Mouse (Mus musculus) CH12.LX (cell line): ENCODE measurements around the gene 2310034C09Rik. TPM values are rescaled to one million over a fixed set of nuclear protein-coding genes. Genes with fewer than 3 reads are reported as not detected.

Source experiments
- DNase-seq: peaks from one replicate; pipeline ENCODE4 v3.0.0-alpha.2; 2013; ENCODE audit errors: extremely low read depth
- H3K27ac ChIP-seq: 2 replicates; pipeline ENCODE4 v1.5.1; 2012; ENCODE audit warnings: low read depth, mild to moderate bottlenecking, control low read depth, moderate library complexity; ENCODE audit not compliant: insufficient read depth
- H3K27me3 ChIP-seq: replicated peaks from 2 replicates; pipeline ENCODE3; 2012; ENCODE audit warnings: inconsistent platforms
- H3K36me3 ChIP-seq, 2 experiments: replicated peaks in 1 of 2; 2 replicates each; pipeline versions ENCODE3 to v1.6.1; 2012; ENCODE audit warnings: inconsistent platforms in 1 of 2, low read length in 1 of 2, mild to moderate bottlenecking in 1 of 2, mixed read lengths in 1 of 2, moderate library complexity in 1 of 2; ENCODE audit not compliant: control insufficient read depth in 1 of 2, insufficient read depth in 1 of 2
- H3K4me1 ChIP-seq, 2 experiments: 2 replicates each; pipeline ENCODE4 v1.6.1; 2012; ENCODE audit warnings: inconsistent platforms in 1 of 2, moderate library complexity in 1 of 2; ENCODE audit not compliant: insufficient read depth in 2 of 2, control insufficient read depth in 1 of 2
- H3K4me2 ChIP-seq: 2 replicates; pipeline ENCODE4 v1.6.1; 2012; ENCODE audit warnings: low read depth, mild to moderate bottlenecking, control low read depth; ENCODE audit not compliant: poor library complexity, insufficient read depth, severe bottlenecking
- H3K4me3 ChIP-seq, 3 experiments: fragments of 150-350 bp in 1 of 3; sonication (generic) in 1 of 3; replicated peaks in 1 of 3; 2 replicates each; pipeline versions ENCODE3 to v1.5.1; 2011 to 2012; ENCODE audit warnings: low read depth in 2 of 3, low read length in 2 of 3, mild to moderate bottlenecking in 2 of 3, moderate library complexity in 2 of 3, control low read depth in 1 of 3, improper control_type of control experiment in 1 of 3, inconsistent platforms in 1 of 3, mixed read lengths in 1 of 3; ENCODE audit not compliant: poor library complexity in 1 of 3
- H3K79me2 ChIP-seq: replicated peaks from 2 replicates; pipeline ENCODE4 v1.6.1; 2012; ENCODE audit warnings: mild to moderate bottlenecking, moderate library complexity; ENCODE audit not compliant: control insufficient read depth, poor library complexity, insufficient read depth, severe bottlenecking; ENCODE audit errors: extremely low read depth
- H3K9ac ChIP-seq: 2 replicates; pipeline ENCODE4 v1.6.1; 2012; ENCODE audit warnings: low read depth, mild to moderate bottlenecking, control low read depth, moderate library complexity; ENCODE audit not compliant: insufficient read depth
- H3K9me3 ChIP-seq: replicated peaks from 2 replicates; pipeline ENCODE3; 2012; ENCODE audit warnings: low read length, inconsistent platforms, mixed read lengths
- CHD1 ChIP-seq: IDR thresholded peaks from 2 replicates; pipeline ENCODE4 v1.6.1; 2012; ENCODE audit warnings: low read depth, low read length, improper control_type of control experiment, inconsistent platforms
- CHD2 ChIP-seq: IDR thresholded peaks from 2 replicates; pipeline ENCODE4 v1.6.1; 2011; ENCODE audit warnings: low read length, improper control_type of control experiment
- ELF1 ChIP-seq: IDR thresholded peaks from 2 replicates; pipeline ENCODE4 v1.6.1; 2014; ENCODE audit warnings: low read depth, mild to moderate bottlenecking, inconsistent platforms, low read length, improper control_type of control experiment
- EP300 ChIP-seq: IDR thresholded peaks from 2 replicates; pipeline ENCODE4 v1.6.1; 2011; ENCODE audit warnings: low read length, improper control_type of control experiment
- ETS1 ChIP-seq: conservative IDR thresholded peaks from 2 replicates; pipeline ENCODE4 v1.6.1; 2012; ENCODE audit warnings: low read depth, mild to moderate bottlenecking, inconsistent platforms, low read length, improper control_type of control experiment, moderate library complexity
- GABPA ChIP-seq: IDR thresholded peaks from 2 replicates; pipeline ENCODE4 v1.6.1; 2012; ENCODE audit warnings: low read depth, low read length, improper control_type of control experiment, inconsistent platforms; ENCODE audit not compliant: insufficient replicate concordance
- HCFC1 ChIP-seq: IDR thresholded peaks from 2 replicates; pipeline ENCODE4 v1.6.1; 2012; ENCODE audit warnings: low read depth, mild to moderate bottlenecking, inconsistent platforms, low read length, improper control_type of control experiment
- JUND ChIP-seq: conservative IDR thresholded peaks from 2 replicates; pipeline ENCODE4 v1.6.1; 2011; ENCODE audit warnings: low read depth, low read length, improper control_type of control experiment
- KAT2A ChIP-seq: IDR thresholded peaks from 2 replicates; pipeline ENCODE4 v1.6.1; 2012; ENCODE audit warnings: low read length, improper control_type of control experiment, inconsistent platforms; ENCODE audit not compliant: insufficient replicate concordance
- MEF2A ChIP-seq: IDR thresholded peaks from 2 replicates; pipeline ENCODE4 v1.6.1; 2014; ENCODE audit warnings: low read depth, mild to moderate bottlenecking, inconsistent platforms, low read length, improper control_type of control experiment, borderline replicate concordance
- NELFE ChIP-seq: IDR thresholded peaks from 2 replicates; pipeline ENCODE4 v1.6.1; 2011; ENCODE audit warnings: low read depth, low read length, improper control_type of control experiment
- NRF1 ChIP-seq: IDR thresholded peaks from 2 replicates; pipeline ENCODE4 v1.6.1; 2014; ENCODE audit warnings: low read depth, mild to moderate bottlenecking, inconsistent platforms, low read length, improper control_type of control experiment, moderate library complexity
- PAX5 ChIP-seq: IDR thresholded peaks from 2 replicates; pipeline ENCODE4 v1.6.1; 2012; ENCODE audit warnings: low read length, inconsistent platforms, mixed read lengths
- RCOR1 ChIP-seq: conservative IDR thresholded peaks from 2 replicates; pipeline ENCODE4 v1.6.1; 2012; ENCODE audit warnings: low read depth, mild to moderate bottlenecking, inconsistent platforms, low read length, improper control_type of control experiment
- SIN3A ChIP-seq: IDR thresholded peaks from 2 replicates; pipeline ENCODE4 v1.6.1; 2012; ENCODE audit warnings: low read length, improper control_type of control experiment, inconsistent platforms
- SMC3 ChIP-seq: IDR thresholded peaks from 2 replicates; pipeline ENCODE4 v1.6.1; 2011; ENCODE audit warnings: low read depth, low read length, improper control_type of control experiment
- TBP ChIP-seq: conservative IDR thresholded peaks from 2 replicates; pipeline ENCODE4 v1.6.1; 2011; ENCODE audit warnings: low read depth, low read length, improper control_type of control experiment
- USF1 ChIP-seq: IDR thresholded peaks from 2 replicates; pipeline ENCODE4 v1.6.1; 2014; ENCODE audit warnings: low read depth, mild to moderate bottlenecking, inconsistent platforms, low read length, improper control_type of control experiment
- ZKSCAN1 ChIP-seq: IDR thresholded peaks from 2 replicates; pipeline ENCODE4 v1.6.1; 2012; ENCODE audit warnings: low read depth, inconsistent platforms, low read length, improper control_type of control experiment, borderline replicate concordance
- dilution Hi-C: fragments of 300-500 bp; cut with MboI; formaldehyde crosslinking; loops from 2 replicates; pipeline ENCODE4 v1.14.3; 2020; ENCODE audit warnings: low sequenced_read_pairs; ENCODE audit not compliant: extremely low pct_unique_long_range_greater_than_20kb, extremely low pct_ligation_motif_present
- in situ Hi-C: fragments of 300-500 bp; cut with MboI; formaldehyde crosslinking; loops from 3 replicates; pipeline ENCODE4 v1.14.3; 2019; ENCODE audit warnings: low sequenced_read_pairs, low pct_ligation_motif_present, low pct_unique_long_range_greater_than_20kb, mixed read lengths
- polyA plus RNA-seq: library from polyadenylated mRNA; unstranded; fragments of >175 nt; gene quantifications from 2 replicates; pipeline ENCODE4 v1.2.1, GENCODE M21; 2012; ENCODE audit warnings: low read depth; ENCODE audit not compliant: insufficient read length
- total RNA-seq, 2 experiments: library from RNA; depleted of rRNA; stranded (reverse); fragments of 300-350 nt in 1 of 2; fragments of >200 nt in 1 of 2; gene quantifications; 2 replicates each; pipeline ENCODE4 v1.2.3; 2012 to 2014

2310034C09Rik gene
- total and polyA plus RNA-seq, 3 experiments = not detected

- no peak overlapping the region for H3K4me2 ChIP-seq
- H3K36me3 ChIP-seq = no peaks in the 10 kb centered on the region
- no peak for DNase-seq
- no peak overlapping the region for H3K4me3 ChIP-seq
- no peaks in the 10 kb centered on the region for H3K27me3 ChIP-seq
- no peaks in the 10 kb centered on the region for H3K4me1 ChIP-seq
- TF ChIP-seq NELFE (no peak), NRF1 (no peak), USF1 (no peak), CHD2 (no peak), SIN3A (no peak), ETS1 (no peak), HCFC1 (no peak), JUND (no peak), ELF1 (no peak)
- TF ChIP-seq, all 38 proteins: peak for 0
- dilution Hi-C loops (no loop called here), in situ Hi-C loops (no loop called here)
- H3K79me2 ChIP-seq = no peaks in the 10 kb centered on the region
- H3K27ac ChIP-seq = no peak overlapping the region
- H3K9me3 ChIP-seq = peaks cover 44% of the 10 kb centered on the region
- no peak overlapping the region for H3K9ac ChIP-seq
These were observed 23.3 kb upstream of the 2310034C09Rik start for GRCm38 (mm10) chr16:88735391-88735790.

GRCm38 (mm10) chr16:88744750-88745340 lies 13.8 kb upstream of the 2310034C09Rik start:
- Histone ChIP-seq H3K79me2 (no peaks in the 10 kb centered on the region), H3K9ac (no peak overlapping the region), H3K36me3 (no peaks in the 10 kb centered on the region), H3K27ac (no peak overlapping the region), H3K4me1 (no peaks in the 10 kb centered on the region), H3K4me3 (no peak overlapping the region), H3K4me2 (no peak overlapping the region), H3K27me3 (no peaks in the 10 kb centered on the region), H3K9me3 (peaks cover 47% of the 10 kb centered on the region)
- in situ Hi-C loops = no loop called here
- no peak for TF ChIP-seq RCOR1
- TF ChIP-seq PAX5 = no peak
- no peak for TF ChIP-seq TBP
- TF ChIP-seq SMC3 = no peak
- TF ChIP-seq EP300 = no peak
- no peak for TF ChIP-seq MEF2A
- TF ChIP-seq ZKSCAN1 = no peak
- TF ChIP-seq KAT2A = no peak
- no peak for TF ChIP-seq JUND
- no peak for TF ChIP-seq GABPA
- no peak for TF ChIP-seq SIN3A
- TF ChIP-seq CHD1 = no peak
- TF ChIP-seq ETS1 = no peak
- TF ChIP-seq, all 38 proteins: peak for 0
- dilution Hi-C loops = no loop called here
- no peak for DNase-seq
